In the genomic region with DNA sequence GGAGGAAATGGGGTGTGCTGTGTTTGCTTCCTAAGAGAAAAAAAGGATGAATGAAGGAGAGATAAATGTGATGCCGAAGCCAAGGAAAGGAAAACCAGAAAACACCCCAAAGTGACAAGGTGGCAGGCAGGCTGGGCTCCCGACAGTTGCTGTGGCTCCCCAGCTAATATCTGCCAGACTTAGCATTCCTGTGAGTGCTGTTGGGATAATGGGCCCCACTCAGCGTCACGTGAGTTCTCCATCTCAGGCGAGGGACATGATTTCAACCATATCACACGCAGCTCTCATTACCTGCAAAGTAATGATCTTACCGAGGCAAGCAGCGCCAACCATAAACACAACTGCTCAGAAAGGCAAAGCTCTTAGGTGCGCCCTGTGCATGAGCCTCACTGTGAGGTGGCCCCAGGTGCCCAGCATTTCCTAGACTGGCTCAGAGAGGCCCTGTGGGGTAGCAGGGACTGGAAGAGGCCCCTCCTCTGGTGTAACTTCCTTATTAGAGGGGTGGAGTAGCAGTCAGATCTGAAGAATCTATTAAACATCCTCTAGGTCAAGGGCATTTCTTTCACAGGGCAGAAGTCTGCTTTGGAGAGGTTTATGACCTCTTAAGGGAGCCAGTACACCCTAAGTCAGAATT, we compare ENCODE assay signal across 9 mouse cellular contexts. TPM values are rescaled to one million over a fixed set of nuclear protein-coding genes. Genes with fewer than 3 reads are reported as not detected.
DNase-seq lines count a peak whose midpoint lies in the region; ATAC-seq and TF ChIP-seq lines count a peak whose summit lies in the region.
"Had no signal": no experiment of that assay in that cellular context is flagged by ENCODE, and none has a peak within 500 bp of the region (broad histone marks: within the 10 kb centered on the region; RNA-seq: fewer than 3 reads in every experiment).

No protein-coding gene starts in this region.

- no peaks in the 10 kb centered on the region for H3K27me3 ChIP-seq in lung, embryonic 14.5 days (ENCODE audit: insufficient read depth, low read length)
- no peaks in the 10 kb centered on the region for H3K27me3 ChIP-seq in forebrain, embryonic 10.5 days (ENCODE audit: poor library complexity, severe bottlenecking)
- no peaks in the 10 kb centered on the region for H3K27me3 ChIP-seq in hindbrain, postnatal 0 days (ENCODE audit: insufficient read depth, low read length)
- no peaks in the 10 kb centered on the region for H3K27me3 ChIP-seq in neural tube, embryonic 15.5 days (replicated peaks)
- H3K27me3 ChIP-seq in liver, embryonic 11.5 days (replicated peaks; ENCODE audit: control insufficient read depth, insufficient read depth, low read length): 0 out of 2 replicates have a peak, but pooled peaks cover 2% of the 10 kb centered on the region

- WGBS in lung, embryonic 14.5 days: 46% methylated on average over 9 of the region's 9 CpGs
- WGBS in forebrain, embryonic 10.5 days: 39% methylated on average over 9 of the region's 9 CpGs
- WGBS in hindbrain, postnatal 0 days: 34% methylated on average over 9 of the region's 9 CpGs
- WGBS in neural tube, embryonic 15.5 days: 18% methylated on average over 9 of the region's 9 CpGs
- WGBS in liver, embryonic 11.5 days: 49% methylated on average over 9 of the region's 9 CpGs

- no peak overlapping the region for H3K4me3 ChIP-seq in lung, embryonic 14.5 days (ENCODE audit: low read depth, low read length)
- no peak overlapping the region for H3K4me3 ChIP-seq in forebrain, embryonic 10.5 days
- H3K4me3 ChIP-seq in hindbrain, postnatal 0 days (ENCODE audit: low read length): no peak overlapping the region
- no peak overlapping the region for H3K4me3 ChIP-seq in neural tube, embryonic 15.5 days (replicated peaks)
- no peak overlapping the region for H3K4me3 ChIP-seq in liver, embryonic 11.5 days (ENCODE audit: low read depth, low read length)

- ATAC-seq in lung, embryonic 14.5 days (ENCODE audit: insufficient read depth): 0 out of 2 replicates have a peak, but pooled peaks have one; percentile 24
- ATAC-seq in hindbrain, postnatal 0 days: 0 out of 2 replicates have a peak, but pooled peaks have one; percentile 45
- peak; percentile 68; the same call in 1 of the 2 replicates for ATAC-seq in neural tube, embryonic 15.5 days (ENCODE audit: low FRiP score)
- no peak for ATAC-seq in liver, embryonic 11.5 days (replicated peaks; ENCODE audit: low FRiP score)

- no peaks in the 10 kb centered on the region for H3K36me3 ChIP-seq in lung, embryonic 14.5 days (ENCODE audit: insufficient read depth)
- H3K36me3 ChIP-seq in forebrain, embryonic 10.5 days (replicated peaks): peaks cover 22% of the 10 kb centered on the region
- no peaks in the 10 kb centered on the region for H3K36me3 ChIP-seq in hindbrain, postnatal 0 days (ENCODE audit: insufficient read depth, low read length)
- no peaks in the 10 kb centered on the region for H3K36me3 ChIP-seq in neural tube, embryonic 15.5 days
- H3K36me3 ChIP-seq in liver, embryonic 11.5 days (ENCODE audit: control insufficient read depth, insufficient read depth, low read length): no peaks in the 10 kb centered on the region

- H3K4me2 ChIP-seq in lung, embryonic 14.5 days: no peak overlapping the region
- peak overlapping the region; percentile 25; the same call in 1 of the 2 replicates for H3K4me2 ChIP-seq in hindbrain, postnatal 0 days (ENCODE audit: low read depth, low read length)
- peak overlapping the region; percentile 37 for H3K4me2 ChIP-seq in neural tube, embryonic 15.5 days
- no peak overlapping the region for H3K4me2 ChIP-seq in liver, embryonic 11.5 days

- DNase-seq in lung, embryonic 14.5 days: no peak
- no peak for DNase-seq in lung, postnatal 25 days (ENCODE audit: low spot score)
- DNase-seq in forebrain, embryonic 10.5 days (ENCODE audit: extremely low spot score, low spot score): no peak
- DNase-seq in hindbrain, postnatal 0 days (ENCODE audit: low spot score): peak; percentile 30
- no peak for DNase-seq in urinary bladder, adult 18-20 months (ENCODE audit: low spot score in 2 of 2)
- no peak for DNase-seq in left cerebral cortex, adult 9 months (ENCODE audit: low spot score in 2 of 2)
- DNase-seq in liver, embryonic 11.5 days (ENCODE audit: low spot score): no peak
- DNase-seq: lung, adult 2 months had no signal

- H3K9ac ChIP-seq in lung, embryonic 14.5 days: no peak overlapping the region
- H3K9ac ChIP-seq in hindbrain, postnatal 0 days (replicated peaks; ENCODE audit: low read length): no peak overlapping the region
- no peak overlapping the region for H3K9ac ChIP-seq in neural tube, embryonic 15.5 days (replicated peaks)
- no peak overlapping the region for H3K9ac ChIP-seq in liver, embryonic 11.5 days (ENCODE audit: low read depth, low read length)

- peaks cover 2% of the 10 kb centered on the region; the same call in 1 of the 2 replicates for H3K4me1 ChIP-seq in lung, embryonic 14.5 days (ENCODE audit: insufficient read depth)
- H3K4me1 ChIP-seq in forebrain, embryonic 10.5 days: peaks cover 44% of the 10 kb centered on the region
- 0 out of 2 replicates have a peak, but pooled peaks cover 2% of the 10 kb centered on the region for H3K4me1 ChIP-seq in hindbrain, postnatal 0 days (ENCODE audit: insufficient read depth, low read length)
- peaks cover 26% of the 10 kb centered on the region for H3K4me1 ChIP-seq in neural tube, embryonic 15.5 days
- H3K4me1 ChIP-seq in liver, embryonic 11.5 days (replicated peaks; ENCODE audit: control insufficient read depth, insufficient read depth, low read length): peaks cover 7% of the 10 kb centered on the region

- TF ChIP-seq CTCF in lung, embryonic 14.5 days (IDR thresholded peaks at IDR 0.05; ENCODE audit: low read depth): no peak
- TF ChIP-seq CTCF in hindbrain, postnatal 0 days (IDR thresholded peaks at IDR 0.05; ENCODE audit: low read depth): no peak

- no peak overlapping the region for H3K27ac ChIP-seq in lung, embryonic 14.5 days (ENCODE audit: low read depth)
- peak overlapping the region; percentile 69 for H3K27ac ChIP-seq in forebrain, embryonic 10.5 days
- peak overlapping the region; percentile 11; the same call in 1 of the 2 replicates for H3K27ac ChIP-seq in hindbrain, postnatal 0 days
- H3K27ac ChIP-seq in neural tube, embryonic 15.5 days (replicated peaks): peak overlapping the region; percentile 37; the same call in 1 of the 2 replicates
- no peak overlapping the region for H3K27ac ChIP-seq in liver, embryonic 11.5 days (ENCODE audit: low read depth, low read length)

- peaks cover 5% of the 10 kb centered on the region; the same call in 1 of the 2 replicates for H3K9me3 ChIP-seq in lung, embryonic 14.5 days (ENCODE audit: low read depth, low read length)
- peaks cover 17% of the 10 kb centered on the region for H3K9me3 ChIP-seq in forebrain, embryonic 10.5 days
- H3K9me3 ChIP-seq in hindbrain, postnatal 0 days (ENCODE audit: low read length): no peaks in the 10 kb centered on the region
- H3K9me3 ChIP-seq in neural tube, embryonic 15.5 days (replicated peaks): no peaks in the 10 kb centered on the region
- no peaks in the 10 kb centered on the region for H3K9me3 ChIP-seq in liver, embryonic 11.5 days (ENCODE audit: control insufficient read depth, low read length)

RNA-seq across cellular contexts. Expression of gene Bcl9, which starts 41.9 kb away (rescaled TPM):
- 46.1 and 49.7 TPM in 2 replicates for polyA plus RNA-seq in lung, embryonic 14.5 days (2014; fragmentation: Nextera tagmentation; extraction: Ambion mirVana)
- 51.4 and 52.7 TPM in 2 replicates for polyA plus RNA-seq in forebrain, embryonic 10.5 days (2016; fragmentation: Nextera tagmentation; extraction: Ambion mirVana)
- total RNA-seq in hindbrain, postnatal 0 days (2014; rRNA removed): 30.3 and 84.8 TPM in 2 replicates
- polyA plus RNA-seq in hindbrain, postnatal 0 days (2015; fragmentation: Nextera tagmentation; extraction: Ambion mirVana): 49.9 and 53.8 TPM in 2 replicates
- polyA plus RNA-seq in neural tube, embryonic 15.5 days (2015; fragmentation: Nextera tagmentation; extraction: Ambion mirVana): 64.6 and 64.9 TPM in 2 replicates
- polyA plus RNA-seq in liver, embryonic 11.5 days (2014; fragmentation: Nextera tagmentation; extraction: Ambion mirVana): 17.9 and 21.3 TPM in 2 replicates

Comparison
In these comparisons a context has a peak if more than half of its experiments do, and no peak if none do; other contexts are left out.
1. H3K27ac ChIP-seq: peak in forebrain, embryonic 10.5 days (single experiment), hindbrain, postnatal 0 days (single experiment) and neural tube, embryonic 15.5 days (single experiment); none in lung, embryonic 14.5 days (single experiment) and liver, embryonic 11.5 days (single experiment).
2. H3K4me2 ChIP-seq: peak in hindbrain, postnatal 0 days (single experiment) and neural tube, embryonic 15.5 days (single experiment); none in lung, embryonic 14.5 days (single experiment) and liver, embryonic 11.5 days (single experiment).